Mouse (Mus musculus) lung, adult 2 months (tissue): ENCODE measurements around the gene Apbb2.

Experiments used
- CTCF ChIP-seq: fragments of 200-500 bp; IDR thresholded peaks from 2 replicates; pipeline ENCODE4 v1.5.1; 2011; ENCODE audit warnings: mild to moderate bottlenecking, low read length, control low read depth; ENCODE audit not compliant: insufficient read depth
- POLR2A ChIP-seq: fragments of 200-500 bp; IDR thresholded peaks from 2 replicates; pipeline ENCODE4 v1.6.1; 2011; ENCODE audit warnings: low read depth, mild to moderate bottlenecking, control low read depth, low read length, borderline replicate concordance; ENCODE audit errors: extremely low read depth

- TF ChIP-seq CTCF (no peak), POLR2A (no peak)
Observed at GRCm38 (mm10) chr5:66515271-66515670, 103.3 kb downstream of the Apbb2 start.
